Mouse (Mus musculus) thymus, adult 2 months (tissue): ENCODE data around the gene Ubr2.

ENCODE experiments used
- CTCF ChIP-seq: fragments of 200-500 bp; IDR thresholded peaks from 2 replicates; pipeline ENCODE4 v1.5.1; 2012; ENCODE audit warnings: mild to moderate bottlenecking, control low read depth, low read length, moderate library complexity, borderline replicate concordance; ENCODE audit not compliant: control insufficient read depth, poor library complexity, insufficient read depth; ENCODE audit errors: extremely low read depth
- POLR2A ChIP-seq: fragments of 200-500 bp; IDR thresholded peaks from 2 replicates; pipeline ENCODE4 v1.6.1; 2012; ENCODE audit warnings: mild to moderate bottlenecking, low read length, control low read depth, moderate library complexity; ENCODE audit not compliant: control insufficient read depth, poor library complexity, insufficient read depth; ENCODE audit errors: extremely low read depth

DNA sequence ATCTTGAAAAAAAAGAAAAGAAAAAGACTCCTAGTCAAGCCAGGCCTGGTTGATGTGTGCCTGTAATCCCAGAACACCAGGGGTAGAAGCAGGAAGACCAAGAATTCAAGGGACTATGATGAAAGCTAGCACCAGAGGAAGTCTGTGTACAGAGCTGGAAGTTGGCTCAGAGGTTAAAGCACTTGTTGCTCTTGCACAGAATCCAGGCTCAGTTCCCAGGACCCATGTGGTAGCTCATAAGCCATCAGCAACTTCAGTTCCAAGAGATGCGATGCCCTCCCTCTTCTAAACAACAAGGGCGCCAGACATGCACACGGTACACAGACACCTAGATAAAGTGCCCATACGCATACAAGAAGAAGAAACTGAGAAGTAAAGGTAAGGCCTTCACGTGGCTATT, 8.0 kb downstream of the Ubr2 start:
- no peak for TF ChIP-seq POLR2A
- TF ChIP-seq CTCF = no peak
